Mouse (Mus musculus): ENCODE data around the gene Ankrd9. TPM values are rescaled to one million over a fixed set of nuclear protein-coding genes. Genes with fewer than 3 reads are reported as not detected.
A peak's percentile ranks its signal among the peaks of the same experiment; 100 is the strongest.

Gene Ankrd9
- polyA plus RNA-seq, 1 experiment: 3.6 TPM

GRCm38 (mm10) chr12:110951236-110951635 is 27.6 kb downstream of the Ankrd9 start:
- Histone ChIP-seq H3K36me3 (replicated peaks; ENCODE audit: low read length) (peaks cover 91% of the 10 kb centered on the region), H3K4me3 (replicated peaks) (no peak overlapping the region), H3K4me1 (peaks cover 50% of the 10 kb centered on the region), H3K27me3 (replicated peaks) (no peaks in the 10 kb centered on the region), H3K9me3 (peaks cover 4% of the 10 kb centered on the region; the same call in 1 of the 2 replicates)
- TF ChIP-seq GATA1 (IDR thresholded peaks at IDR 0.05; ENCODE audit: borderline replicate concordance, low read length) (no peak), FLI1 (IDR thresholded peaks at IDR 0.05; ENCODE audit: low read length) (no peak)

- H3K27me3 ChIP-seq (replicated peaks): no peaks in the 10 kb centered on the region
- H3K4me3 ChIP-seq (replicated peaks): no peak overlapping the region
- no peak for TF ChIP-seq FLI1 (IDR thresholded peaks at IDR 0.05; ENCODE audit: low read length)
- TF ChIP-seq GATA1 (IDR thresholded peaks at IDR 0.05; ENCODE audit: borderline replicate concordance, low read length): no peak
- no peaks in the 10 kb centered on the region for H3K9me3 ChIP-seq
- H3K36me3 ChIP-seq (replicated peaks; ENCODE audit: low read length): peaks cover 91% of the 10 kb centered on the region
- peaks cover 59% of the 10 kb centered on the region for H3K4me1 ChIP-seq
These were observed 28.7 kb downstream of the Ankrd9 start for GRCm38 (mm10) chr12:110950151-110950550.

- H3K4me3 ChIP-seq (replicated peaks): no peak overlapping the region
- H3K4me1 ChIP-seq: peaks cover 61% of the 10 kb centered on the region
- peaks cover 91% of the 10 kb centered on the region for H3K36me3 ChIP-seq (replicated peaks; ENCODE audit: low read length)
- TF ChIP-seq GATA1 (IDR thresholded peaks at IDR 0.05; ENCODE audit: borderline replicate concordance, low read length) (no peak), FLI1 (IDR thresholded peaks at IDR 0.05; ENCODE audit: low read length) (no peak)
- H3K27me3 ChIP-seq (replicated peaks): no peaks in the 10 kb centered on the region
- no peaks in the 10 kb centered on the region for H3K9me3 ChIP-seq
These were observed 29.4 kb downstream of the Ankrd9 start for GRCm38 (mm10) chr12:110949410-110949809.

GRCm38 (mm10) chr12:110948910-110949201 is 30.0 kb downstream of the Ankrd9 start:
- Histone ChIP-seq H3K9me3 (no peaks in the 10 kb centered on the region), H3K4me1 (peaks cover 62% of the 10 kb centered on the region), H3K4me3 (replicated peaks) (no peak overlapping the region), H3K27me3 (replicated peaks) (no peaks in the 10 kb centered on the region), H3K36me3 (replicated peaks; ENCODE audit: low read length) (peaks cover 93% of the 10 kb centered on the region)
- TF ChIP-seq FLI1 (IDR thresholded peaks at IDR 0.05; ENCODE audit: low read length) (no peak), GATA1 (IDR thresholded peaks at IDR 0.05; ENCODE audit: borderline replicate concordance, low read length) (no peak)

- Histone ChIP-seq H3K4me1 (peaks cover 56% of the 10 kb centered on the region), H3K4me3 (replicated peaks) (no peak overlapping the region), H3K27me3 (replicated peaks) (no peaks in the 10 kb centered on the region), H3K9me3 (no peaks in the 10 kb centered on the region), H3K36me3 (replicated peaks; ENCODE audit: low read length) (peaks cover 93% of the 10 kb centered on the region)
- TF ChIP-seq FLI1 (IDR thresholded peaks at IDR 0.05; ENCODE audit: low read length) (no peak), GATA1 (IDR thresholded peaks at IDR 0.05; ENCODE audit: borderline replicate concordance, low read length) (no peak)
These were observed 30.5 kb downstream of the Ankrd9 start for GRCm38 (mm10) chr12:110948082-110948909.

- H3K4me3 ChIP-seq (replicated peaks): peak overlapping the region; percentile 15
- no peaks in the 10 kb centered on the region for H3K9me3 ChIP-seq
- peaks cover 95% of the 10 kb centered on the region for H3K36me3 ChIP-seq (replicated peaks; ENCODE audit: low read length)
- peaks cover 38% of the 10 kb centered on the region for H3K4me1 ChIP-seq
- H3K27me3 ChIP-seq (replicated peaks): no peaks in the 10 kb centered on the region
- TF ChIP-seq GATA1 (IDR thresholded peaks at IDR 0.05; ENCODE audit: borderline replicate concordance, low read length): no peak
These were observed 32.6 kb downstream of the Ankrd9 start for GRCm38 (mm10) chr12:110946216-110946615.

GRCm38 (mm10) chr12:110940869-110941268 is 38.0 kb downstream of the Ankrd9 start:
- H3K9me3 ChIP-seq: peaks cover 5% of the 10 kb centered on the region; the same call in 1 of the 2 replicates
- H3K4me1 ChIP-seq: peaks cover 45% of the 10 kb centered on the region
- H3K36me3 ChIP-seq (replicated peaks; ENCODE audit: low read length): peaks cover 99% of the 10 kb centered on the region
- no peaks in the 10 kb centered on the region for H3K27me3 ChIP-seq (replicated peaks)
- TF ChIP-seq FLI1 (IDR thresholded peaks at IDR 0.05; ENCODE audit: low read length) (no peak), GATA1 (IDR thresholded peaks at IDR 0.05; ENCODE audit: borderline replicate concordance, low read length) (no peak)
- no peak overlapping the region for H3K4me3 ChIP-seq (replicated peaks)

- H3K4me3 ChIP-seq (replicated peaks): no peak overlapping the region
- peaks cover 98% of the 10 kb centered on the region for H3K36me3 ChIP-seq (replicated peaks; ENCODE audit: low read length)
- TF ChIP-seq FLI1 (IDR thresholded peaks at IDR 0.05; ENCODE audit: low read length): no peak
- TF ChIP-seq GATA1 (IDR thresholded peaks at IDR 0.05; ENCODE audit: borderline replicate concordance, low read length): no peak
- peaks cover 51% of the 10 kb centered on the region for H3K4me1 ChIP-seq
- H3K9me3 ChIP-seq: peaks cover 5% of the 10 kb centered on the region; the same call in 1 of the 2 replicates
- H3K27me3 ChIP-seq (replicated peaks): no peaks in the 10 kb centered on the region
These were observed 39.5 kb downstream of the Ankrd9 start for GRCm38 (mm10) chr12:110939385-110939784.

- TF ChIP-seq FLI1 (IDR thresholded peaks at IDR 0.05; ENCODE audit: low read length): no peak
- TF ChIP-seq GATA1 (IDR thresholded peaks at IDR 0.05; ENCODE audit: borderline replicate concordance, low read length): no peak
- Histone ChIP-seq H3K4me3 (replicated peaks) (no peak overlapping the region), H3K4me1 (peaks cover 69% of the 10 kb centered on the region), H3K36me3 (replicated peaks; ENCODE audit: low read length) (peaks cover 98% of the 10 kb centered on the region), H3K9me3 (peaks cover 5% of the 10 kb centered on the region; the same call in 1 of the 2 replicates), H3K27me3 (replicated peaks) (no peaks in the 10 kb centered on the region)
These were observed 41.3 kb downstream of the Ankrd9 start for GRCm38 (mm10) chr12:110937496-110937895.

GRCm38 (mm10) chr12:110935983-110936620 is 42.7 kb downstream of the Ankrd9 start:
- Histone ChIP-seq H3K36me3 (replicated peaks; ENCODE audit: low read length) (peaks cover 98% of the 10 kb centered on the region), H3K4me3 (replicated peaks) (no peak overlapping the region), H3K9me3 (peaks cover 5% of the 10 kb centered on the region; the same call in 1 of the 2 replicates), H3K4me1 (peaks cover 74% of the 10 kb centered on the region), H3K27me3 (replicated peaks) (no peaks in the 10 kb centered on the region)
- TF ChIP-seq FLI1 (IDR thresholded peaks at IDR 0.05; ENCODE audit: low read length) (no peak), GATA1 (IDR thresholded peaks at IDR 0.05; ENCODE audit: borderline replicate concordance, low read length) (no peak)

All from megakaryocyte, embryonic 14.5 days (primary cell).